Mouse (Mus musculus) lung, embryonic 16.5 days (tissue): ENCODE measurements around the gene Coro7. TPM values are rescaled to one million over a fixed set of nuclear protein-coding genes. Genes with fewer than 3 reads are reported as not detected.
A peak's percentile ranks its signal among the peaks of the same experiment; 100 is the strongest.

Source experiments
- ATAC-seq: fragments of 200-750 bp; cut with Nextera tagmentation; 2 replicates; pipeline ENCODE4 v1.8.0; 2017; ENCODE audit warnings: low read depth, mild to moderate bottlenecking, moderate library complexity
- H3K27ac ChIP-seq: fragments of 300-500 bp; sonication (generic); 2 replicates; pipeline ENCODE4 v1.5.1; 2014; ENCODE audit warnings: mild to moderate bottlenecking, control low read depth, low read length
- H3K27me3 ChIP-seq: fragments of 300-500 bp; sonication (generic); 2 replicates; pipeline ENCODE4 v1.6.1; 2014; ENCODE audit warnings: low read depth, low read length, mixed read lengths; ENCODE audit not compliant: control insufficient read depth, insufficient read depth
- H3K36me3 ChIP-seq: fragments of 300-500 bp; sonication (generic); 2 replicates; pipeline ENCODE4 v1.6.1; 2014; ENCODE audit warnings: low read length; ENCODE audit not compliant: control insufficient read depth, insufficient read depth
- H3K4me1 ChIP-seq: fragments of 300-500 bp; sonication (generic); replicated peaks from 2 replicates; pipeline ENCODE4 v1.6.1; 2014; ENCODE audit warnings: low read length, mixed read lengths; ENCODE audit not compliant: control insufficient read depth, insufficient read depth
- H3K4me2 ChIP-seq: fragments of 300-500 bp; sonication (generic); 2 replicates; pipeline ENCODE4 v1.6.1; 2014; ENCODE audit warnings: low read depth, low read length, control low read depth
- H3K4me3 ChIP-seq: fragments of 300-500 bp; sonication (generic); 2 replicates; pipeline ENCODE4 v1.5.1; 2014; ENCODE audit warnings: mild to moderate bottlenecking, low read length, control low read depth
- H3K9ac ChIP-seq: fragments of 300-500 bp; sonication (generic); 2 replicates; pipeline ENCODE4 v1.6.1; 2014; ENCODE audit warnings: low read length, control low read depth
- H3K9me3 ChIP-seq: fragments of 300-500 bp; sonication (generic); 2 replicates; pipeline ENCODE4 v1.6.1; 2016; ENCODE audit warnings: low read length; ENCODE audit not compliant: control insufficient read depth
- WGBS: fragments of 180-500 bp; shearing (Covaris S2); extraction: QIAGEN DNeasy Blood & Tissue Kit; methylation state at CpG from one replicate; pipeline ENCODE4 v1.1.7; 2014; 5-methylcytosine and 5-hydroxymethylcytosine counted together
- polyA plus RNA-seq: library from polyadenylated mRNA; unstranded; fragments of >200 nt; fragmentation: Nextera tagmentation; extraction: Ambion mirVana; gene quantifications from 2 replicates; pipeline ENCODE4 v1.2.1, GENCODE M21; 2015

Coro7 gene
- polyA plus RNA-seq, 1 experiment from 2014 or later: 18.3 TPM

DNA sequence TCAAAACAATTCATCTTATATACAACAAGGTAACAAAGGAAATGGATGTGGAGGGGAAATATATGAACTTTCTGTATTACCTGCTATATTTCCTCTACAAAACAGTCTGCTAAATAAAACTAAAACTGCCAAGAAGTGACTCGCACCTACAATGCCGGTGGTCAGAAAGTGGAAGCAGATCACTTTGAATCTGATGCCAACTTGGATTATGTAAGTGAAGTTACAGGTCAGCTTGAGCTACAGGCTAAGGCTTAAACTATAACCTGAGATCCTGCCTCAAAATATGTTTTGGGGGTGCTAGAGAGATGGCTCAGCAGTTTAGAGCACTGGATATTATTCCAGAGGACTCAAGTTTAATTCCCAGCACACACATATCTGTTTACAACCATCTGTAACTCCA, 13.9 kb downstream of the Coro7 start:
- no peak for ATAC-seq
- H3K4me1 ChIP-seq: no peaks in the 10 kb centered on the region
- 86% methylated on average over 2 of the region's 2 CpGs for WGBS
- no peaks in the 10 kb centered on the region for H3K27me3 ChIP-seq
- H3K9ac ChIP-seq: no peak overlapping the region
- peaks cover 11% of the 10 kb centered on the region for H3K36me3 ChIP-seq
- H3K27ac ChIP-seq: no peak overlapping the region
- H3K4me2 ChIP-seq: no peak overlapping the region
- no peaks in the 10 kb centered on the region for H3K9me3 ChIP-seq
- no peak overlapping the region for H3K4me3 ChIP-seq

DNA sequence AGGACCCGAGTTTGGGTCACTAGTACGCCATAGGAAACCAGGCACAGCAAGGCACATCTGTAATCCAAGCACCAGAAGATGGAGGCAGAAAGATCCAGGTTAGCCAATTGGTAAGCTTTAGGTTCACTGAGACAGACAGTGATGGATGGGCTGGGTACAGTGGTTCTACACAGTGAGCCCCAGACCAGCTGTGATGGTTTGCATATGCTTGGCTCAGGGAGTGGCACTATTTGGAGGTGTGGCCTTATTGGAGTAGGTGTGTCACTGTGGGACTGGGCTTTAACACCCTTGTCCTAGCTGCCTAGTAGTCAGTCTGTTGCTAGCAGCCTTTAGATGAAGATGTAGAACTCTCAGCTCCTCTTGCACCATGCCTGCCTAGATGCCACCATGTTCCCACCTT, 15.8 kb downstream of the Coro7 start:
- Histone ChIP-seq H3K36me3 (peaks cover 10% of the 10 kb centered on the region), H3K27ac (no peak overlapping the region), H3K4me1 (peaks cover 7% of the 10 kb centered on the region), H3K4me2 (no peak overlapping the region), H3K9ac (no peak overlapping the region), H3K27me3 (no peaks in the 10 kb centered on the region), H3K9me3 (no peaks in the 10 kb centered on the region), H3K4me3 (no peak overlapping the region)
- no peak for ATAC-seq
- WGBS: 72% methylated on average over 2 of the region's 2 CpGs

DNA sequence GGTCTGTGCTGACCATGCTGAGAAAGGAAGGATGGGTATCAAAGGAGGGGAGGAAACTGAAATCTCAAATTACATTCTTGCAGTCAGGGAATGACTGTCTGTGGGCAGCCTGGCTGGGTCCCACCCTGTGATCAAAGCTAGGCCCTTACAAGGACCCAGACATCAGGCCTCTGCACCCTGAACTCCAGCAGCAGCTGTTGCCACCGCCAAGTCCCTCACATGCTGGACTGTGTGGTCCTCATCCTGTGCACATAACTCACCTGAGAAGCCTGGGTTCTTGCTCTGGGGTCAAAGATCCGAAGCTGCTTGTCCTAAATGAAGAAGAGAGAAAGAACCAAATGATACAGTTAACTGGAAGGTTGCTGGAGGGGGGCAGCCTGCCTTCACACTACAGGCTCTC, 18.0 kb downstream of the Coro7 start:
- 73% methylated on average over 2 of the region's 2 CpGs for WGBS
- ATAC-seq: no peak
- no peak overlapping the region for H3K4me2 ChIP-seq
- no peak overlapping the region for H3K4me3 ChIP-seq
- H3K27ac ChIP-seq: no peak overlapping the region
- H3K9me3 ChIP-seq: no peaks in the 10 kb centered on the region
- no peak overlapping the region for H3K9ac ChIP-seq
- peaks cover 7% of the 10 kb centered on the region for H3K36me3 ChIP-seq
- H3K27me3 ChIP-seq: no peaks in the 10 kb centered on the region
- peaks cover 10% of the 10 kb centered on the region for H3K4me1 ChIP-seq

DNA sequence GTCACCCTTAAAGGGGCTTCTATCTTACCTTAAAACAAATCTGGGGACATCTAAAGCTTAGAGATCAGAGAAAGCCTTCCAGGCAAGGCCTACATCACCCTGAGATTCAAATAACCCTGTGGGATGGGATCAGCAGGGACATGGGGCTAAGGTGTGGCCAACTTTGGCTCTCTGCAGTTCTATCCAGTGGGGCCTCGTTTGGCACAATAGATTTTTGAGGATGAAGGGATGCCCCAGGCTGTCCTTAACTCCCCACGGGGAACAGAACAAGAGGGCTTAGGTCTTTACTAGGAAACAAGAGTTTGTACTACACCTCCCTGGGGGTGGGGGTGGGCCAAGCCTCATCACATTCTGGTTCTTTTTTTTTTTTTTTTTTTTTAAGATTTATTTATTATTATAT, 20.3 kb downstream of the Coro7 start:
- no peaks in the 10 kb centered on the region for H3K9me3 ChIP-seq
- no peaks in the 10 kb centered on the region for H3K27me3 ChIP-seq
- H3K27ac ChIP-seq: peak overlapping the region; percentile 58; the same call in 1 of the 2 replicates
- H3K4me1 ChIP-seq: peaks cover 18% of the 10 kb centered on the region
- no peak for ATAC-seq
- peak overlapping the region; percentile 46 for H3K9ac ChIP-seq
- no peak overlapping the region for H3K4me2 ChIP-seq
- H3K4me3 ChIP-seq: no peak overlapping the region
- 23% methylated on average over 2 of the region's 2 CpGs for WGBS
- peaks cover 7% of the 10 kb centered on the region for H3K36me3 ChIP-seq

DNA sequence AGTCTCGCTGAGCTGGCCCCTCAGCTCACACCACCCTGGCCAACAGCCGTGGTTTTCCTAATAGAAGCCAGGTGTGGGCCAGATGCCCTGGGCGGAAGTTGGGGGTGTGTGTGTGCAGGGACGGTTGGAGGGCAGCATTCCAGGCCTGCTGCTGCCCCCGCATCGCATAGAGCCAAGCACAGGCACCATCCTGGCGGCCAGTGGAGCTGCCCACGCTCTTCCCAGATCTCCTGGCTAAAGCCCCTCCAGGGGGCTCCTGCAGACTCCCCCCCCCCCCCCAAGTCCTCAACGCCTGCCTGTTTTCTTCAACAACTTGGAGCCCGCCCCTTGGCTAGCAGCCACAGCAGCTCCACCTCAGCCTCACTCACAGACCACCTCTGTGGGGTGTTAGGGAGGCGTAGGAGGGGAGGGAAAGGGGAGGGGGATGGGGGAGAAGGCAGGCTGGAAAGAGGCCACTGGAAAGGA, 20.8 kb downstream of the Coro7 start:
- Histone ChIP-seq H3K4me1 (peaks cover 18% of the 10 kb centered on the region), H3K36me3 (peaks cover 7% of the 10 kb centered on the region), H3K9me3 (no peaks in the 10 kb centered on the region), H3K27me3 (no peaks in the 10 kb centered on the region), H3K4me3 (no peak overlapping the region), H3K27ac (peak overlapping the region; percentile 76), H3K9ac (peak overlapping the region; percentile 46), H3K4me2 (no peak overlapping the region)
- WGBS: 12% methylated on average over 11 of the region's 11 CpGs
- peak; percentile 54 for ATAC-seq

DNA sequence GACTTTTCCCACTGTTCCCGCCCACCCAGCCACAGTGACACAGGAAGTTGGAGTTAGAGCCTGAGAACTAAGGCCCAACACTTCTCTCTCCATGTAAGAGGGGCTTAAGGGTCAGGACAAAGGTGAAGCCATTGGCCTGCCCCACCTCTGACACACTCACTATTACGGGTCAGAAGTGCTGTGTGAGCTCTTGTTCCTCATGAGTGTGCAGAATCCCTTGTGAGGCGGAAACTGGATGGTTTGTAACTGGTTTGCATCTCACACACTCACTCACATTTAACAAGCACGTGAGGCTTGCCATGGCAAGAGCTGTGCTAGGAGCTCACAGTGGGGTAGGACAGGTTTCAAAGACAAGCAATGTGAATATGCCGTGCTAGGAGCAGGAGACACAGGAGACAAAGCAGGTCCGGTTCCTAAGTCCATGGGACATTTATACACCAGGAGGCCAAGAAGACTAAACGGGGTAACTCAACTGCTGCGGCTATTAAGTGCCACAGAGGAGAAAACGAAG, 23.0 kb downstream of the Coro7 start:
- H3K4me2 ChIP-seq: no peak overlapping the region
- peaks cover 21% of the 10 kb centered on the region for H3K4me1 ChIP-seq
- peak overlapping the region; percentile 51 for H3K27ac ChIP-seq

DNA sequence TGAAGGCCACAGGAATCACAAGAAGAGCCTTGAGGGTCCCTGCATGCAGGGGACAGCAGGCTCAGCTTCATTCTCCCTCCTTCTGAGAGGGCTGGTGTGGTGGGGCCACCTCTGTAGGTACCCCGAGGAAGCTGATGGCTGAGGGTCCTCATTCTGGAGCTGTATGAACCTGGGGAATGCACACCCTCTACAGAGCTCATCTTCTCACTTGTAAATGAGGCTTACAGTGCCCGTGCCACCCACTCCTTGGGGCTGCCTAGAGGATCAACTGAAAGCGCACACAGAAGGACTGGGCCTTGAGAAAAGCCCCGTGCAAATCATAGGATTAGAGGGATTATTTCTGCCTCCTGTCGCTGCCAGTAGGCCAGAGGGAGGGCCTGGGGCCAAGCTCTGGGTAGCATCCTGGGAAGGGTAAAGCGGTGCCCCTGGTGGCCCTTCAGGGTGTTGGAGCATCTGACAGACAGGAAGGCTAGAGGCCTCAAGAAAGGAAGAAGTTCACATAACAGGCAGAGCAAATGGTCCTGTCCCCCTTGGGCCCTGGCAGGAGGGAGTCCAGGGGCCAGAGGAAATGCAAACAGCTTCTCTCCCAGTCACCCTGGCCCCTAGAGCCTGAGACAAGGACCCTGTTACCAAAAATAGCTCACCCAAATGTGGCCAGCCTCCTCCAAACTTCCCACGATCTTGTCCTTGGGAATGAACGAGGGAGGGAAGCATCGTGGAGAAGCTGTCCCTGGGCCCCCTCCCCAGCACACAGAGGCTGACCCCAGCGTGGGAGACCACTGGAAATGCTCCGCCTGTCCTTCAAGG, 23.6 kb downstream of the Coro7 start:
- no peaks in the 10 kb centered on the region for H3K9me3 ChIP-seq
- H3K36me3 ChIP-seq: 0 out of 2 replicates have a peak, but pooled peaks cover 10% of the 10 kb centered on the region
- no peaks in the 10 kb centered on the region for H3K27me3 ChIP-seq
- H3K4me1 ChIP-seq: peaks cover 23% of the 10 kb centered on the region
- peak overlapping the region; percentile 51 for H3K27ac ChIP-seq
- H3K4me2 ChIP-seq: no peak overlapping the region
- ATAC-seq: peak; percentile 27
- no peak overlapping the region for H3K4me3 ChIP-seq
- no peak overlapping the region for H3K9ac ChIP-seq
- 24% methylated on average over 11 of the region's 11 CpGs for WGBS

More for the DNA sequence above, 23.0 kb downstream of the Coro7 start:
- 55% methylated on average over 9 of the region's 9 CpGs for WGBS
- no peak overlapping the region for H3K4me3 ChIP-seq
- peaks cover 14% of the 10 kb centered on the region for H3K36me3 ChIP-seq
- peak; percentile 31; the same call in 1 of the 2 replicates for ATAC-seq
- no peaks in the 10 kb centered on the region for H3K27me3 ChIP-seq
- no peaks in the 10 kb centered on the region for H3K9me3 ChIP-seq
- H3K9ac ChIP-seq: no peak overlapping the region

DNA sequence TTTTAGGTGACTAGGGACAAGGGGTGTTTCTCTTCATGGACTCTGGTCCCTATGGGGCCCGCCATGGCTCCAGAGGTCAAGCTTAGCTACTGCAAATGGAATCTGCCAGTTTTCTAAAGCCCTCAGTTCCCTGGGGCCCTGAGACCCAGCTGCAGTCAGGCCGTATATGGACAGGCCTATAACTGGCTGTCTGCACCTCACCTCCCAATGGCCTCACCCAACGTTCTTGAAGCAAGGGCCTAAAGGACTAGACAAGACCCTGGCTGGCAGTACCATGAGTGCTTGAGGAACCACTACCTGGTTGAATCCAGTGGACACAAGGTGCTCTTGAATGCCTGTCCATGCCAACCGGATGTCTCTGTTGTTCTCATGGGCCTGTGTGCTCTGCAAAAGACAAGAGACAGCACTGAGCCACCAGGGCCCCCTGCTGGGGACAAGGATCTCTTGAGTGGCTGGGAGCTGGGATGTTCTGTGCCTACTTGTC, 24.3 kb downstream of the Coro7 start:
- H3K9ac ChIP-seq: no peak overlapping the region
- H3K27me3 ChIP-seq: no peaks in the 10 kb centered on the region
- H3K4me2 ChIP-seq: no peak overlapping the region
- WGBS: 55% methylated on average over 4 of the region's 4 CpGs
- H3K4me3 ChIP-seq: no peak overlapping the region
- peak overlapping the region; percentile 51 for H3K27ac ChIP-seq
- peaks cover 23% of the 10 kb centered on the region for H3K4me1 ChIP-seq
- no peaks in the 10 kb centered on the region for H3K9me3 ChIP-seq
- 0 out of 2 replicates have a peak, but pooled peaks have one; percentile 24 for ATAC-seq
- H3K36me3 ChIP-seq: peaks cover 13% of the 10 kb centered on the region; the same call in 1 of the 2 replicates

DNA sequence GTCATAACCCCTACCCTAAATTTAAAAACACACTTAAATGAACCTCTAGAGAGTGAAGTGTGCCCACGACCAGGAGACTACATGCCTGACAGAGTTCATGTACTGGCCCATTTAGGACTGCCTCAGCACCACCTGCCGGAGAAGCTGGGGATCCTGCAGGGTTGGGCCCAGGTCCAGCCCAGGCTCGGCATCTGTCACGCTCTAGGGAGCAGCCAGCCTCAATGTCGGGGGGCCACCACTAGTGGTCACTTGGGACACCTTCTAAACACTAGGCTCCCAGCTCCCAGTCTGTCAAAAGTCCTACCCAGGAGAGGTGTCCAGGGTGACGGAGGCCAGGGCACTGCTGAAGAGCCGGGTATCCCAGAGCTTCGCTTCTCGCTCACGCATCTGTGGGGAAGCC, 24.9 kb downstream of the Coro7 start:
- H3K36me3 ChIP-seq: peaks cover 19% of the 10 kb centered on the region
- no peak overlapping the region for H3K4me3 ChIP-seq
- no peak overlapping the region for H3K9ac ChIP-seq
- H3K27me3 ChIP-seq: no peaks in the 10 kb centered on the region
- no peaks in the 10 kb centered on the region for H3K9me3 ChIP-seq
- WGBS: 77% methylated on average over 10 of the region's 10 CpGs
- H3K4me1 ChIP-seq: peaks cover 23% of the 10 kb centered on the region
- ATAC-seq: no peak
- H3K4me2 ChIP-seq: no peak overlapping the region
- H3K27ac ChIP-seq: no peak overlapping the region
